Mouse (Mus musculus) left cerebral cortex, postnatal 25 days (tissue): Measurements from ENCODE around the gene Hoxa4. TPM values are rescaled to one million over a fixed set of nuclear protein-coding genes. Genes with fewer than 3 reads are reported as not detected.

Source experiments
- DNase-seq, 2 experiments: peaks; one replicate each; pipeline ENCODE4 v3.0.0; 2022; ENCODE audit warnings: low spot score in 2 of 2, mixed read lengths in 1 of 2
- intact Hi-C: fragments of 180-260 bp; cut with DNase I; formaldehyde crosslinking; loops from one replicate; pipeline ENCODE4 v1.15.1; 2025
- total RNA-seq, 2 experiments: library from RNA; stranded (reverse); gene quantifications; 2 replicates each; pipeline ENCODE4 v1.2.3; 2021

Gene Hoxa4
- total RNA-seq, 2 experiments from 2014 or later: not detected

- DNase-seq: no peak
- intact Hi-C loops: no loop called here
Measured at GRCm38 (mm10) chr6:52170898-52171223, 20.7 kb downstream of the Hoxa4 start.

GRCm38 (mm10) chr6:52170166-52170897 lies 21.2 kb downstream of the Hoxa4 start:
- DNase-seq: no peak
- intact Hi-C loops: no loop called here

- DNase-seq: no peak
- intact Hi-C loops: no loop called here
Measured at GRCm38 (mm10) chr6:52169499-52170165, 21.9 kb downstream of the Hoxa4 start.

- intact Hi-C loops: no loop called here
- no peak for DNase-seq
Measured at GRCm38 (mm10) chr6:52168191-52169055, 23.1 kb downstream of the Hoxa4 start.

DNA sequence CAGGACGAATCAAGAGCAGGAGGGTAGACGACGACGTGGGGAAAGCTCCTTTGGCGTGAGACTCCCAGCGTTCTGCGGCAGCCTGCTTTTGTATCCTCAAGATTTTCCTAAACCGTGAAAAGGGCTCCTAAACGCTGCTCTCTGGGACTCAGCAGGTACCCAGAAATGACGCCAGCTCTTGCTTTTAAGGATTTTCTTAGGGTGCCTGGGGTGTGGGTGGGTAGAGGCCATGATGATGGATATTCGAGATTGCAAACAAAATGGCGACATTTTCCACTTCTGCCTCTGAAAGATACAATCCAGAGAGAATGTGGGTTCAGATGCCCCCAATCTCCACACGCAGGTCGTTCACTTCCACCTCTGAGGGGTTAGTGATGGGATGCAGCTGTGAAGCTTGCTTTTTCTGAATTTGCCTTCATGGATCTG lies 23.8 kb downstream of the Hoxa4 start:
- DNase-seq: no peak
- intact Hi-C loops: no loop called here

DNA sequence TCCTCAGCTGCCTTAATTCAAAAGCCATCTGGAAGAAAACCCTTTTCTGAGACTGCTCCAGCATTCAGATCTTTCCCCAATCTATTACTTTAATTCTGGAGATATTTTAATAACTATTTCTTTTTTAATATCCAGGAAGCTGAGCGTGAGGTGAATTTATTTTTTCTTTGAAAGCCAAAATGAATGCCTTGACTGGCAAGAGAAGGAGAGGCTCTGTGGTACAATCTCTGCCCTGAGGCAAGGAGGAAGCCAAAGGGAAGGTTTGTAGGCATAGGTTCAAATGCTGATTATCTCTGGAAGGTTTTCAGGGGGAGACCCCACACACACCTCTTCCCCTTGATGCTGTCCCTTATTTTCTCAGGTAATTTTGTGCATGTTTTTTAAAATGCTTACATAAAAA lies 24.4 kb downstream of the Hoxa4 start:
- intact Hi-C loops: no loop called here
- DNase-seq: no peak

- intact Hi-C loops: no loop called here
- DNase-seq: no peak
Measured at GRCm38 (mm10) chr6:52166431-52167077, 25.0 kb downstream of the Hoxa4 start.

DNA sequence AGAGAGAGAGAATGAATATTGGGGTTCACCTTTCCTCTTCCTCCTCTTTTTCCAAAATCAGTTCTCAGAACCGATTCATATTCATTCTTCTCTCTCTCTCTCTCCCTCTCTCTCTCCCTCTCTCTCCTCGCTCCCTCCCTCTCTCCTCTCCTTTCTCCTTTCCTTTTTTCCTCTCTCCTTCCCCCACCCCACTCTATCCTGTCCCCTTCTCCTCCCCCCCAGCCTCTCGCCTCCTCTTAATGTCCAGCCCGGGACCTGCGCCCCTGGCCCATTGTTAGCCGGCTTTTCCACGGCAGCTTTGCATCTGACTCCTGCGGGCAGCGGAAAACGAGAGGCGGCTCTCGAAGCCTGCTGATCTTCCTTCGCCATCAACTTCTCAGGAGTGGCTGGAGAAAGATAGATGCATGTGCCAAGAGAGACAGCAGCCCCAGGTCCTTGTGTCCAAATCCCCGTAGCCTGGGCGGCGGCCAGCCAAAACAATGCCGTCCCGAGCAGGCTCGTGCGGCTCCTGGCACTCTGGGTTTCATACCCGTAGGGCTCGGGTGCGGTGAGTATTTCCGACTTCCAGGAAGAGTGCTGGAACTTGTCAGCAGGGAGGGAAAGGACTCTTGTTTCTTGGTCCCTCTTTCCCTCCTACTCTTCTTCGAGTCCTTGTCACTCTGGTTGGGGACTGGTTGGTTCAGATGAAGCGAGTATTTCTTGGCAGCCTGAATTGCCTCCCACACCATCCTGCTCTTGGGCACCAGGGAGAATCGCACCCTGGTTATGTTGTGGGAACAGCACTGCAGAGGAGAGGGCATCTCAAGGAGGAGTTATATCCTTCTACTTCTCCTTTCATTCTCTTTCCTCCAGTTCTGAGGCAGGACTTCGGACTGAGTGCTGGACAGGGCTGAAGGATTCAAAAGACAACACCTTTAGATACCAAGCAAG lies 25.8 kb downstream of the Hoxa4 start:
- intact Hi-C loops: no loop called here

DNA sequence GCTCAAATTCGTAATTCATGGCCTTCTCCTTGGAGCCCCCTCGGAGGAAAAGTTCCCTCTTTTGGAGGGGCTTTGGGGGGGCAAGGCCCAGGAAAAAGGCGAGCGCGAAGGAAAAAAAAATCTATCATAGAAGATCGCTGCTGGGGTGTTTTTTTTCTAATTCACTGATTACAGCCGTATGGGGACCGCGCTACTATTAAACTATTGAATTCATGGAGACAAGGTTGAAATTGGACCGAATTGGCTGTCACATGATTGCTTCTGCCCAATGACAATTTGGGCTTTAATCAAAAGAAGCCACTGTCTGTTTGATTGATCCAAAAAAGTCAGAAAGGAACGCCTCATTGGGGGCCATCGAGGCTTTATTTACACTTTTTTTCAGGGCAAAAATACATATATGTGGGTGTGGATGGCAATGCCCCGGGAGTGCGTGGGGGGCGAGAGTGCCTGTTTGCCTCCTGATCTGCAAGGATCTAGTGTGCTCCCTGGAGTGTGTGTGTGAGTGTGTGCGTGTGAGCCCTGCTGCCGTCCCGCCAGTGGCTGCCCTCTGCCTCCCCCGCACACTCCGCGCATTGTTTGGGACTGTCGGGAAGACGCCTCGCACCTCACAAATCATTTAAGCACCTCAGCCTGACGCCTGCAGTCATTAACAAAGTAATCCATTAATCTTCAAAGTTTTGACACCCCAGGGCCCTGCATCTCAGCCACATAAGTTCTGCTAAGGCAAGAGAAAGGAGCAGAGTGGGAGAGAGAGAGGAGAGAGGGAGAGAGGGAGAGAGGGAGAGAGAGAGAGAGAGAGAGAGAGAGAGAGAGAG lies 26.7 kb downstream of the Hoxa4 start, which contains the start of gene Hoxa2:
Gene Hoxa2, minus strand, starts transcription at position 206 of the 815 bp plus-strand sequence.
- intact Hi-C loops: loop anchor here (5.0 kb wide), 3 partner anchors 37 to 147 kb away; partner anchors contain the start of genes Evx1 and Hoxa5
- no peak for DNase-seq

More for the DNA sequence above, 25.8 kb downstream of the Hoxa4 start:
- no peak for DNase-seq

DNA sequence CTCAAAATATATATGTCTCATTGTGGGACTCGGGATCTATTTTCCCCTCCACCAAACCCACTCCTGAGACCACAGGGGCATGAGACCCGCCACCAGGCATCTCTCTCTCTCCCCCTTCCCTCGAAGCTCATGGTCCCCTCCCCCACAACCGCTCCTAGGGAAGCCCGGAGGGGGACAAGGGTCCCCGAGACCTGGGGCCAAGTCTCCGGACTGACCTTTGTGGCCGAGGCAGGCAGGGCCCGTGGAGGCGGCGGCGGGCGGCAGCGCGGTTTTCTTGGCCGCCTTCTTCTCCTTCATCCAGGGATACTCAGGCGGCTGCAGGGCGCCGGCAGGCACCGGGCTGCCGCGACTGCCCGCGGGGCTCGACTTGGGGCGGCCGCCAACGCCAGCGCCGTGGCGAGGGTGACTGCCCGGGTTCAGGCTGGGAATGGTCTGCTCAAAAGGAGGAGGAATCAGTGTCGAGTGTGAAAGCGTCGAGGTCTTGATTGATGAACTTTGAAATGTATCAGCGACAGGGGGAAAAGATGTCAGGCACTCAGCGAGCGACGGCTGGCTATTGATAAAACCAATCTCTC lies 27.4 kb downstream of the Hoxa4 start:
- no peak for DNase-seq
- intact Hi-C loops: loop anchor here (5.0 kb wide), 3 partner anchors 38 to 148 kb away; partner anchors contain the start of genes Evx1 and Hoxa5

DNA sequence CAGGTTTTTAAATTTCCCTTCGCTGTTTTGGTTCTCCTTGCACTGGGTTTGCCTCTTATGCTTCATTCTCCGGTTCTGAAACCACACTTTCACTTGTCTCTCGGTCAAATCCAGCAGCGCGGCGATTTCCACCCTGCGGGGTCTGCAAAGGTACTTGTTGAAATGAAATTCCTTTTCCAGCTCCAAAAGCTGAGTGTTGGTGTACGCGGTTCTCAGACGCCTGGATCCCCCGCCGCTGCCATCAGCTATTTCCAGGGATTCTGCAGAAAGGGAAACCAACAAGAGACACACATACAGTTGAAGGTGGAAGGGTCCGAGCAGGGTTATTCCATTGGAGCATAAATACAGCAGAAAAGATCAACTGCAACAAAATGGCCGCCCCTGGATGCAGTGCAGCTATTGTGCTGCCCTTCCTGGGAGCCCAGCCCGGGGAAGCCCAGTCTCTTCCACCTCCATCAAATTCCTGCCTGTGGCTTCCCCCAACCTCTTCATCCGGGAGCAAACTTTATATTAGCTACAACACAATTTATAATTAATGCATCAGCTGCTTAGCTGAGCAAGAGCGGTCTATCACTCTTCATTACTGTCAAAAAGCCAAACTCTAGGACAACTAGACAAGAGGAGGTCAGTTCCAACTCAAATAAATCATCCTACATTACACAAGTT lies 28.1 kb downstream of the Hoxa4 start:
- DNase-seq: no peak
- intact Hi-C loops: loop anchor here (5.0 kb wide), 3 partner anchors 39 to 149 kb away; partner anchors contain the start of genes Evx1 and Hoxa5

DNA sequence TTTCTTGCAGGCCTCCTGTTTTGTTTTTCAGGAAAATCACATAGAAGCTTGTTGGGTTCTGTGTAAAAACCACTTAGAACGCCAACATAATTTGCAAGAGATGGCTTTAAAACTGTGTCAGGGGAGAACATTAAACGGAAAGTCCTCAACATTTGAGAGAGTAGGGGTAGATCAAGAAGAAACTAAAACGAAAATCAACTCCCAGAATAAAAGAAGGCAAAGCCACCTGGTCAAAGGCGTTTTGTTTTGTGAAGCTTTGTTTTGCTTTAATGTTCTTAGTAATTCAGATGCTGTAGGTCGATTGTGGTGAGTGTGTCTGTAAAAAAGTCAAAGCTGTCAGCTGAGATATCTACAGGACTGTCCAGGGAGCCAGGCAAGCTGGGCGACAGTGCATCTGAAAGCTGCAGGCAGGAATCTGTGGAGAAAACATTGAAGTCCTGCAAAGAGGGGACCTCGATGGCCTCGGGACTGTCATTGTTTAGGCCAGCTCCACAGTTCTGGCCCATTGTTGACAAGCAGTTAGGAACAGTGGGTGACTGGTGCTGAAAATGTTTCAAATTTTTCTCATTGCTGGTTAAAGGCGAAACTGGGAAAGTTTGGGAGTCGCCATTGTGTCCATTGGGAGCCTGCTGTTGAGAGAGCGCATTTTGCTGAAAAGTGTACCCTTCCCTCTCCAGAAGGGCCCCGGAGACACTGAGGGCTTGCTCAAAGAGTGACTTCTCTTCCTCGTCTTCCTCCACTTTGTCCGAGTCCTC lies 28.8 kb downstream of the Hoxa4 start:
- DNase-seq: no peak
- intact Hi-C loops: loop anchor here (5.0 kb wide), 3 partner anchors 40 to 150 kb away; partner anchors contain the start of genes Evx1 and Hoxa5

GRCm38 (mm10) chr6:52162093-52162380 lies 29.5 kb downstream of the Hoxa4 start:
- intact Hi-C loops: loop anchor here (5.0 kb wide), 3 partner anchors 40 to 150 kb away; partner anchors contain the start of genes Evx1 and Hoxa5
- DNase-seq: no peak

DNA sequence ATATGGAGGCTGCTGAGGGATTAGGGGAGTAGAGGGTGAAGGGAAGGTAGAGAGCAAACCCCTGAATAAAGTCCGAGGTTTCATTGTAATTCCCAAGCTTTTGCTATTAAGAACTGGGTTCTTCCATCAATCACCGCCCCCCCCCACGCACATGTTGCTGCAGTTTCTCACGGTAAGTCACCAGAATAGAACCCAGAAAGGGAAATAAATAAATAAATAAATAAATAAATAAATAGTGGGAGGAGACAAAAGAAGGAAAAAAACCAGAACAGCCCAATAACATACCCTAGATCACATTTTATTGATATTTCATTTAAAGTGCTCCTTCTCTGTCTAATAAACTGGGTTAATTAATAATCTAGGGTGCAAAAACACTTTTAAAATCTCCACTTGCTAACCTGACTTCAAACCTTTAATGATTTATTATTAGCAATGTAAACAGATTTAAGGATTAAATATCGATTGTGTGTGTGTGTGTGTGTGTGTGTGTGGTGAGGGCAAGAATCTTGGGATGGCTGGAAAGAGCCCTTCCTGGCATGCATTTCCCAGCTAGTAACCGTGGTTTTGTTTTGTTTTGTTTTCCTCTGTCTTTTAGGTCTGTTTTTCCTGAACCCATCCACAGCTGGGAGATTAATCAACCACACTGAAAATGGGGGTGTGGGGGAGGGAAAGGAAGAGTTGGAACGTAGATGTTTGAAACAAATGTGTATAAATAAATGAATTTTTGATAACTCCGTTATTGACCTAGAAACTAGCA lies 30.0 kb downstream of the Hoxa4 start:
- intact Hi-C loops: loop anchor here (5.0 kb wide), 3 partner anchors 41 to 151 kb away; partner anchors contain the start of genes Evx1 and Hoxa5
- no peak for DNase-seq
